Mouse (Mus musculus) left cerebral cortex, postnatal 25 days (tissue): ENCODE measurements at regions not wholly inside any gene's neighbourhood (a gene's known extent, or its start where the extent isn't known, plus 50 kb on each side); places are given as distances from the start of the nearest gene placed in this dataset.
A peak's percentile ranks its signal among the peaks of the same experiment; 100 is the strongest.

Source experiments
- DNase-seq, 2 experiments: peaks; one replicate each; pipeline ENCODE4 v3.0.0; 2022; ENCODE audit warnings: low spot score in 2 of 2, mixed read lengths in 1 of 2
- intact Hi-C: fragments of 180-260 bp; cut with DNase I; formaldehyde crosslinking; loops from one replicate; pipeline ENCODE4 v1.15.1; 2025

DNA sequence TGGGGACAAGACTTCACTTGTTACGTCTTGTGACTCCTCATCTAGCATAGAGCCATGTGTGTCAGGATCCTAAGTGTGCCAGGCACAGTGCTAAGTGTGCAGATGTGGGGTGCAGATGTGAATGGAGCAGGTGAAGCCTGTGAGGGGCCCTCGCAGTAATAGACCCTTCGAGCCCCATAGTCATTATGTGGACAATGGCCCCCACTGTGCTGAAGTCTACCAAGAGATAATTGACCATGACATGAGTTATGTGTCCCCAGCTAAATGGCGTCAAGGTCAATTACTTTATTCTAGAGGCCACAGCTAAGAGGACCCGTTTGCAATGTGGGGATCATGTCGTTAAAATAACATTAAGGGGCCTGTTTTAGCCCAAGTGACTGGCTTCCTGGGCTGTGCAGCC is 245.0 kb downstream of the Hlx start:
- intact Hi-C loops = no loop called here
- DNase-seq = no peak

DNA sequence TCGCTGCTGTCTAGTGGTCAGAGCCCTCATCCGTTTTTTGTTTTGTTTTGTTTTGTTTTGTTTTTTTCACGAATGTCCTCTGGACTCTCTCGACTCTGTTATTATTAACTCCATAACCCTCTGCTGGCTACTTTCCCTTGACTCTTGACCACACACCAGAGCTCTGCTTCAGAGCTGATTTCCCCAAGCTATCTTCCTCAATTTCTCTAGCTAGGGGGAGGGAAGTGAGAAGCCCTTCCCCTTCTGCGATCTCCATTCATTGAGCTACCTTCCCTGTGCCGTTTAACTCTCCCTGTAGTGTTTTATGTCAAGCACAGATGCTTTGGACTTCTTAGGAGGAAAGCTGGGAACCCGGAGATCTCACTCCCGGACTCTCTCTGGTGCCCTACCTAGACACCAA is 247.6 kb downstream of the Hlx start:
- intact Hi-C loops = no loop called here

DNA sequence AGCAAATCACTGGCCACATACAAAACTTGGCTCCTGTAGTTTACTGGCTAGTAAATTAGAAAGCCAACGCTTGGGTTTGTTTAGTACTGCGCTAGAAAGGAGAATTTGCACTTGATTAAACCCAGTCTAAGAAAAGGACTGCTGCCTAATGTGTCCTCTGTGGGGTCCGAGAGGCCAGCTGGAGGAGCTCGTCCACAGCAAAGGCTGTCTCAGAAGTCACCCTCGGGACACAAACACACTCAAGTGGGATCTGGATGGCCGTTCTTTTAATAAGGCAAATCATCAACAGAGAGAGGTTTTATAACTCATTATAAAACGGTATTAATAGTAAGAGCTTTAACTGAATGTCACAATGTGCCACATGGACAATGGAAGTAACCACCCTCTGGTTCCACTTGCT is 249.0 kb downstream of the Hlx start:
- intact Hi-C loops = no loop called here
- no peak for DNase-seq

More for the DNA sequence above, 247.6 kb downstream of the Hlx start:
- DNase-seq = no peak

DNA sequence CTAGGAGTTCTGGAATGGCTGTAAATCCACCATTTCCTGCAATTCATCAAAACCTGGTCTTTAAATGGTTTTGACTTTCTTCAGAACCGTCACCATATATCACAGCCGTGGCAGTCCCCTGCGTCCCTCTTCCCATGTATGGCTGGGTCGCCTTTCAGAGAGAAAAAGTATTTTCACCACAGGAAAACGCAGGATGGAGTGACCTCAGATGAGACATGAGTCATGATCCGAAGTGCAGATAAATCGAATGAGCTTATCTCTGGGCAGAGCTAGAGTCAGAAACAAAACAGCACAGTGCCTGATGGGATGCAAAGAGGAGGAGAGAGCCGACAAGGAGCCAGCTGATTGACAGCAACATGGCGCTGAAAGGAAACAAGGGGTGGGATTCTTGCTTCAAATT is 250.4 kb downstream of the Hlx start:
- no peak for DNase-seq
- intact Hi-C loops = no loop called here

DNA sequence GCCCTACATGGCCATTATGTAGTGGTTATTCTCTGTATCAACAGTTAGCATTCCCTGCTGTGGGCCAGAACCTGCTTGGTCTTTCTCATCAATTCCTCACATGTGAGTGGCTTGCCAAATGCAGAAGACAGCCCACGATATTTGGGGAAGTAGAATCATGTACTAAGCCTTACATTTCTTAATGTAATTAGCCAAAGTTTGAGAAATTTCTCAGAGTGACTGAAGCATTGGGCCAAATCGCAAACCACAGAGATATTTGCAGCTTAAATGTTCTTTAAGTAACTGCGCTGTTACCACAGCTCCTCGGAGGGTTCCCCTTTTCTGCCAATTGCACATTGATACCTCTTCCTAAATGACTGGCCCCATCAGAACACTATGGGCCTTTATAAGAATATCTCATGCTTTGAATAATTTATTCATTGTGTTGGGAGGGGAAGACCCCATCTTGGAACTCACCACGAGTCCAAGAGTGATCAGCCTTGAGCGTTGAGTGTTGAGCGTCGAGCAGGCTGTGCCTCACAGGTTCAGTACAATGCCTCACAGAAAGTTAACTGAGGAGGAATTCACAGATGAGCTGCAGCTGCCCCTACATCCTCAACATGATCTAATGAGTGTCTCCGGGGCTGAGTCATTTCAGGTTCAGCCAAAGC is 251.7 kb downstream of the Hlx start:
- intact Hi-C loops = no loop called here
- DNase-seq = no peak

DNA sequence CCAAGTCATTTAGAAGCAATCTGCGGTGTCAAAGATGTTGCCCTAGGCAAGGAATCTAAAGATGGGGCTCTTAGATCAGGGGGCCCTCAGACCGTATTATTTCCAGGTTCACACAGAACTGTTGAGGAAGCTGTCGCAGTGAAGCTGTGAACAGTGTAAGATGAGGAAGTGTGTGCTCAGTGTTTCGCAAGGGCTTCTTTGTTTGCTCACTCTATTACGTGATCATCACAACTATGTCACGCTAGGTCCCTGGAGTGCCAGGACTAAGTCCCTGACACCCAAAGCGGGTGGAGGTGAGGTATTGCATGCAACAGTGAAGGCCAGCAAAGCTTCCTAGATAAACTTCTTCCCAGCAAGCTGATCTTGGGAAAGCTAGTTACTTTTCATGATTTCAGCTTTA is 254.4 kb downstream of the Hlx start:
- no peak for DNase-seq
- intact Hi-C loops = loop anchor here (5.0 kb wide), 1 partner anchor 521 kb away; no protein-coding TSS in a partner anchor

DNA sequence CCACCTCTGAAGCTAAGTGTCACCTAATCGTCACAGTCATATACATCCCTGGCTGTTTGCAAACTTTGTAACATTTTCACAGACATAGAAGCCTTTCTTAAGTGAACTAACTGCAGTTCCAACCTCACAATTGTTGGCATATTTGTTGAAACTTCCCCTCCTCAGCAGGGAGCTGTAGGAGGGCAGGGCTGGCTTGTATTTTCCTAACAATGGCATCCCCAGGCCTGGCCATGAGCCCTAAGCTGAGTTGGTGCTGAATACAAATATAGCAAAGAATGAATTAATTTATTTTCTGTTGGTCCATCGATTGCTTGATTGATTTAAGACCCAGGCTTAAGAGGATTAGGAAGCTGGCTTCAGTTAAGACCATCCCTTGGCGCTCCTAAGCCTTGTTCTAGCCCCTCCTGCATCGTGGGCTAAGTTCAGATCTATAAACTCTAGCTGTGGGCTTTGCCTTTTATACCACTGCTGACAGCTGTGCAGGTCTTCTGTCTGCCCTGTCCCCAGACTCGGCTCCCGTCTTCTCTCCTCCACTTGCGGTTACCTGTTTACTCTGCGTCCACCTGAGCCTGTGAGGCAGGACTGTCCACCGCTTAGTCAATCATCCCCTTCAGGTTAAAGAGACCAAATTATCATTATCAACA is 269.8 kb downstream of the Hlx start:
- no peak for DNase-seq
- intact Hi-C loops = no loop called here

DNA sequence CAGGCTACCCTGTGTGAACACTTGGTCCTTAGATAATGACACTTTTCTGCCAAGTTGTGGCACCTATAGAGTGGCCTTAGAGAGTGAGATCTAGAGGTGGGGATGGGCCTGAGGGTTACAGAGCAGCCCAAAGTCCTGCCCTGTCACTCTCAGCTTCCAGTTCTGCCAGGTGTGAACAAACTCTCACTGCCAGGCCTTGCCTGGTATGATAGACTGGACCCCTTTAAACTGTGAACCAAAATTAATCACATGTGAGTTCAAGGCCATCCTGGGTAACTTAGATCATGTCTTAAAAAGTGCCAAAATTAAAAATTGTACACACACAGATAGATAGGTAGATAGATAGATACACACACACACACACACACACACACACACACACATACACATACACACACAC is 271.0 kb downstream of the Hlx start:
- DNase-seq = no peak
- intact Hi-C loops = no loop called here

DNA sequence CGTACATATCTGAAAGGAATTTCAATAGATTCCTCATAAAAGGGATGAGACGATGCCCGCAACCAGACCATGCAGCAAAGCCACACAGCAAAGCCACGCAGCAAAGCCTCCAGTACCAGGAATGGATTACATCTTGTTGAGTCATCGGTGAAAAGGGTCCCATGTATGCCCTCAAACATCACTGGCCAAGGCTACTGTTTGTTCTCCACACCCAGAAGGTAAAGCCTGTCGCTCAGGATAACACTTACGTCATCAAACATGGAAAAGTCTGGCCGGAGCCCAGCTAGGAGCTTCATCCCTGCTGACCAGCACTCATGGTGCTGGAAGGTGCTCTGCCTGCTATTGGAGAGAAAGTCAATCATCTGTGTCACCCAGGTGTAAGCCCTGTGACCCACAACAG is 275.7 kb downstream of the Hlx start:
- DNase-seq = no peak
- intact Hi-C loops = no loop called here

DNA sequence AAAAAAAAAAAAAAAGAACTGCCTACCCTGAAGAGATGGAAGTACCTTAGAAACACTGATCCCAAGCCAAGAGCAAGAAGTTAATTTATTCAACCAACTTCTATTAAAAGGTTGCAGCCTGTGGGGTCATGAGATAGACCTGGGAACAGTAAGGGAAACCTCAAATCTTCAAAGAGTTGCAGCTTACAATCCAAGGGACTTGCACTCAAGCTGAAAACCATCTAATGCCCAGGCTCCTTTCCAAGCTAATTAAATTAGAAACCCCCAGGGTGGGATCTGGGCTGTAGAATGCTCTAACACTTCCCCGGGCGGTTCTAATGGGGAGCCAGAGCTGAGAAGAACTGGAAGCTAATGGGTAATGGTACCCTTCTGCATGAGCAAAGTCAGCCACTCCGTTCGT is 278.0 kb downstream of the Hlx start:
- intact Hi-C loops = no loop called here
- DNase-seq = no peak

DNA sequence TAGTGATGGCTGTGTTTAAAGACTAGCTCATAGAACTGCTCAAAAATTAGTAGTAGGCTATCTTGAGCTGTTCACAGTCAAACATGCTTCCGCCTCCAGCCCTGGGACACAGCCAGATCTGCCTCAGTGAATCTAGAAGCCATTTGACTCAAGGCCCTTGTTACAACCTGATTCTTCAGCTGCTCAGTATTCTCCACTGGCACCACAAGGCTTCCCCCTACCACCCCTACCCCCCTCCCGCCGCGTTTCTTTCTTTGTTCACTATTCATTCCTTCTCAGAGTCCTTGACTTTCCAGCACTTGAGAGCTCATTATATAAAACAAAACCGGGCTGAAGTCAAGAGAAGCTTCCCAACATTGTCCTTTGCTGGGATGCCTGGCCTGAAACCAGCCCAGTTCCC is 278.7 kb downstream of the Hlx start:
- DNase-seq = peak in 1 of 2 experiments; percentile 33
- intact Hi-C loops = no loop called here

DNA sequence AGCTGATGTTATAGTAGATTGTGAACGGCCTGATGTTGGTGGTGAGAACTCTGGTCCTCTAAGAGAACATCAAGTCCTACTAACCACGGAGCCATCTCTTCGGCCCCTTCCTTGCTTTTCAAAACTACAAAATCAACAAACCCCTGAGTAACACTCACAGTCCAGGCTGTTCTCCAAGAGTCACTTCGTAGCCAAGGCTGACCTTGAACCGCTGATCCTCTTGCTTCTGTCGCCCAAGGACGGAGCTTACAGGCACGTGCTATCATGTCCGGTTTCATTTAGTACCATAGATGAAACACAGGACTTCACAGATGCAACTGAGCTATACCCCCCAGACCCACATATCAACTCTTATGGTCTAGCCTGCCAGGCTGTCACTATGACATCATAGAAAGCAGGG is 279.4 kb downstream of the Hlx start:
- no peak for DNase-seq
- intact Hi-C loops = no loop called here

DNA sequence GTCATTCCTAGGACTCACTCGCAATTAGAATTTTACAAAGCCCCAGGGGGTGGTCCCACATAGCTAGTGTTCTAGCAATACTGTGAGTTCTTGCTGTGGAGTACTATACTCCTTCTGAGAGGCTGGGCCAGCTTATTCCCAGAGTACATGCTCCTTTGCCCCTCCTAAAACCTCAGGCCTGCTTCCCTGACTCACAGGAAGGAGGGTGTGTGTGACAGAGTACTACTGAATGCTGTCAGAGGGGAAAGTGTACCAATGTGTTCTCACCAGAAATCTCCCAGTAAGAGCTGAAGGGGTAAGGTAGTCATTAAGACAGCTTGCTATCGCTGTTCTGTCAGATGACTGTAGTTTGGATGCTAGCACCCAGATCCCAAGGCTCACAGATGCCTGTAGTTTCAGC is 280.7 kb downstream of the Hlx start:
- DNase-seq = no peak
- intact Hi-C loops = no loop called here

DNA sequence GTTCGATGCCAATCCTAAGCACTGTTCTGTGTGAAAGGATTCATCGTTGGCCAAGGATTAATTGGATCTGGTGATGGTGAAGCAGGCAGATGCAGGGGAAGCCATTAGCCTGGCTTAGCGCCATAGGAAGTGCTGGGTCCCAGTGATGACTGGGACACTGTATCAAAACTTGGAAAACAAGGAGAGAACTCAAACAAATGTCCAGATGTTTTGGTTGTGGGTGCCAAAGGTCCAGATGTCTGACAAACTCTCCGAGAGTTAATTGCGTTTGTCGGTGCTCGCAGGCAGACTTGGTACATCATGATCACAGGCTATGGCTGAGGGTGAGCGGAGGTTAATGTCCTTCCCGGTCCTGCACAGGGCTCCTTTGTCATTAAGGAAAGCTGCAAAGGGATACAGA is 283.4 kb downstream of the Hlx start:
- peak in 1 of 2 experiments; percentile 9 for DNase-seq
- intact Hi-C loops = loop anchor here (2.0 to 5.0 kb wide), 2 partner anchors 182 to 288 kb away; no protein-coding TSS in a partner anchor

DNA sequence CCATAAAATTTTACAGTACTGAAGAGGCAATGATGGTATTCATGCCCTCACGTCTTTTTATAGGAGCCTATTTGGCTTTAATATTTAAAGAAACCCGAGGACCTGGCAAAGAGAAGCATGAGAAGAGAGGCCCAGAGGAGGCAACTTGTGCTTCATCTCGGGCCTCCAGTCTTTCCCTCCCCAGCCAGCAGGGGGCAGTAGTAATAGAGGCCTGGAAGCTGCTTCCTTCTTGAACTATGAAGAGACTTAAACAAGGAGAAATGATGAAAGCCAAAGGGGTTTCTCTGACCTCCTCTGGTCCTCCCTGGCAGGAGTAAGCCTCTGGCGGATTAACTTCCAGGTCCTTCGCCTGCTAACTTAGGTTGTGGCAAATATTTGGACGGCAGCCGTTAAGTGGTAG is 284.5 kb downstream of the Hlx start:
- intact Hi-C loops = loop anchor here (2.0 to 5.0 kb wide), 2 partner anchors 181 to 289 kb away; no protein-coding TSS in a partner anchor

DNA sequence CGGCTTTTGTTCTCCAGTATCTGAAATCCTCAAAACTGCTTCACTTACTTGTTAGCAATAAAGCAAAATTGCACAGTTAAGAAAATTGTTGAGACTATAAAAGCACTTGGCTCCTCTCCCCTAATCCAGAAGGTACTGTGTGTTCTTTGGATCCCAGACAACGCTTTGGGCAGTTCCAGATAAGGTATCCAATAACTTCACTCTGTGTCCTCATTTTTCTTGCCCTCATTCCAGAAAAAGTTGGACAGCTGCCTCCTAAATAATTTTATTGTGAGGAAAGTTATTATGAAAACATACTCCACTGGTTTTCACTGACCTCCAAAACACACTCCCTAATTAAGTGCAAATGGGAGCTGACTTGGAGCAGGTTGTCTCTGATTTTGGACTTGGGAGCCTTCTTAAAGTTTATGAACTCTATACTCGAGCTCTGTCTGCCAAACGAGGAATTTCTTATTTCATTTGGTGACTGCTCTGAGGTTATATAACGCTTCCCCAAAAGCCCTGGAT is 285.2 kb downstream of the Hlx start:
- peak; percentile 7 to 53 for DNase-seq
- intact Hi-C loops = loop anchor here (5.0 kb wide), 1 partner anchor 180 kb away; no protein-coding TSS in a partner anchor

More for the DNA sequence above, 284.5 kb downstream of the Hlx start:
- DNase-seq = peak; percentile 63 to 72

DNA sequence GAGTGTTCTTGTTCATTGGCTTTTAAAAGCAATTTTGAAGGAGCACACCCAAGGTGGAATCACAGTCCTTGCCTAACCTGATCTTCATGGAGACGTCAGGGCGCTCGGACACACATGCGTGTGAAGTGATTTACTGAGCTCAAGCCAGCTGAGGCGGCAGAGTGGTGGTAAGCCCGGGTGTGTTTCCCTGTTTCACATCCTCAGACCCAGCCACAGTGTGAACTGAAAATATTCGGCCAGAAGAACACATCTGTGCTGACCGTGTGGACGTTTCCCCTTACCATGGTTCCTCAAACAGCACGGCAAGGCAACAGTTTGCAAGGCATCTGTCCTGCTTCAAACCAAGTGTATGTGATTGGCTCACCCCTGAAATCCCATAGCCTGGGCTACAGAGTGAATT is 288.2 kb downstream of the Hlx start:
- intact Hi-C loops = no loop called here
- peak; percentile 21 to 26 for DNase-seq

DNA sequence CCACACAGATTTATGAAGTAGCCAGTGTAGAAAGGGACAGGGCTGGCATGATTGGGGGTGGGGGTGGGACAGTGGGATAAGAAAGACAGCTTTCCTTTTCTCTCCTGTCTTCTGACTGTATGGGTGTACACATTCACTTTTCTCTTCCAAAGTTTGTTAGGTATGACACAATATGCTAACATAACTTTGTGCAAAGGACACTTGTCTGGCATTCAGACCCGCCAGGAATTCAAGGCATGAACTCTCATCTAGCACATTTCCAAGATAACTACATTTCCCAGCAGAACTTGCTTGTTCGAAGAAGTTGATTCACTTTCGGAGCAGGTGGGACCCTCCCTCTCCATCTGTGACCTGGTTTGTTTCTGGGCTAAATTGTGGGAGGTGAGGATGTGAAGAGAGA is 289.7 kb downstream of the Hlx start:
- peak in 1 of 2 experiments; percentile 33 for DNase-seq
- intact Hi-C loops = no loop called here

DNA sequence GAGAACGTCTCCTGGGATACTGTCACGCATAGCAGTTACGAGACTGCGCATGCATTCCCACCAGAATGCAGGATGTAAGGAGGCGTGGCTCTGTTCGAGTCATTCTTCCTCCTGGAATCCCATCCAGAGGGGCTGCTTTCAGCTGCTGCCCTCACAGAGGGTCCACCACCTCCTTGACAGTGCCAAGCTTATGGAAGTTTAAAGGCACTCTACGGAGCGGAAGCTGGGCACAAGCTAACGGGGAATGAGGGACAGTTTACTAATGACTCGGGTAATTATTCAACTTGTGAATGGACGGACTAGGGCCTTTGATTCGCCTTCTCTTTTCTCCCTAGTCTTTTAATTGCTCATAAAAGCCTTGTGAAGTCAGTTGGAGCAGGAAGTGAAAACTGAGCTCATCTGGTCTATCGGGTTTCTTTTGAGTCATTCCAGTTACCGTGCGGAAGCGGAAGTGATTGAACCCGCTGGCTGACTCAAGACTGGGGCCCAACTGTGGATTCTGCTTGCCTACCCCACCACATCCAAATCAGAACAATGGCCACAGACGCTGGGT is 291.3 kb downstream of the Hlx start:
- intact Hi-C loops = no loop called here
- DNase-seq = peak; percentile 8 to 29

DNA sequence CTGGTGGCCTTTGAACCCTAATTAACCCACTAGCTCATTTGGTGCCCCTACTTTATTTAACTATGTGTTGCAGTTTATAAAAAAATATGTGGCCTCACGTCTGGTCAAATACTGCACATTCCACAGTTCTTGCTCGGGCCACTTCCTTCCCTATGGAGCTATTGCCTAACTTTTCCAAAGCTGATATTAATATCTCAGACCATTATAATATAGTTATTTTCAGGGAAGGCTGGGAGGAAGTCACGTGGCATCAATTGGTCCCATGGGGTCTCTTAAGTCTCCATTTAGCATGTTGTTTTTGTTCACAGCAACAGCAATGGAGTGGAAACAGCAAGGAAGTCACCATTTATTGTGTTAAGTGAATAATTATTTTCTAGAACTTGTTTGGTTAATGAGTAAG is 292.9 kb downstream of the Hlx start:
- intact Hi-C loops = no loop called here
- DNase-seq = no peak

DNA sequence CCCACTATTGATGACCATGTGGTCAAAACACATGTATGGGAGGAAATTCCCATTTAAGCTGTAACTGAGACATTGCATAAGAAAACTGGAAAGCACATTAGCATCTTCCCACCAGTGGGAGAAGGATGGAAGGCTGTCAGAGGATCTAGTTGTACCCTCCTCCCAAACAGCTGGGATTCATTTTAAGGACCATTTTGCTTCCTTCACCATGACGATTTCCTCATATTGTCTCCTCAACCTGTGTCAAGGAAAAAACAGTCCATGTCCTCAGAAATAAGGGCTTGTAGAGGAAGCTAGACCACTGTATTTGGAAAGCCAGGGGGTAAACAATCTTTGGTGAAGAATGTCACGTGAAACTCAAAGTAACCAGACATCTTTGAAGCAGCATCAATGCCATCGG is 296.0 kb downstream of the Hlx start:
- intact Hi-C loops = no loop called here
- DNase-seq = peak in 1 of 2 experiments; percentile 11
